Mouse (Mus musculus) large intestine, adult 2 months (tissue): ENCODE measurements around the gene Zfp592. TPM values are rescaled to one million over a fixed set of nuclear protein-coding genes. Genes with fewer than 3 reads are reported as not detected.
"Not testable (repeated sequence)": the region's sequence is repeated elsewhere in the genome, so short reads cannot be mapped to it uniquely, and the experiment has no call there.

Experiments used
- DNase-seq: peaks from one replicate; pipeline ENCODE4 v3.0.0-alpha.2; 2012; ENCODE audit warnings: low read depth, low spot score
- WGBS: fragments of 180-500 bp; shearing (Covaris S2); methylation state at CpG from one replicate; pipeline ENCODE4 v1.1.7; 2018; 5-methylcytosine and 5-hydroxymethylcytosine counted together
- polyA plus RNA-seq: library from polyadenylated mRNA; depleted of rRNA; stranded (reverse); fragments of >200 nt; gene quantifications from 2 replicates; pipeline ENCODE4 v1.2.3, GENCODE M21; 2012; rRNA removed

Zfp592 gene
- polyA plus RNA-seq: 20.2 and 25.1 TPM in 2 replicates

DNA sequence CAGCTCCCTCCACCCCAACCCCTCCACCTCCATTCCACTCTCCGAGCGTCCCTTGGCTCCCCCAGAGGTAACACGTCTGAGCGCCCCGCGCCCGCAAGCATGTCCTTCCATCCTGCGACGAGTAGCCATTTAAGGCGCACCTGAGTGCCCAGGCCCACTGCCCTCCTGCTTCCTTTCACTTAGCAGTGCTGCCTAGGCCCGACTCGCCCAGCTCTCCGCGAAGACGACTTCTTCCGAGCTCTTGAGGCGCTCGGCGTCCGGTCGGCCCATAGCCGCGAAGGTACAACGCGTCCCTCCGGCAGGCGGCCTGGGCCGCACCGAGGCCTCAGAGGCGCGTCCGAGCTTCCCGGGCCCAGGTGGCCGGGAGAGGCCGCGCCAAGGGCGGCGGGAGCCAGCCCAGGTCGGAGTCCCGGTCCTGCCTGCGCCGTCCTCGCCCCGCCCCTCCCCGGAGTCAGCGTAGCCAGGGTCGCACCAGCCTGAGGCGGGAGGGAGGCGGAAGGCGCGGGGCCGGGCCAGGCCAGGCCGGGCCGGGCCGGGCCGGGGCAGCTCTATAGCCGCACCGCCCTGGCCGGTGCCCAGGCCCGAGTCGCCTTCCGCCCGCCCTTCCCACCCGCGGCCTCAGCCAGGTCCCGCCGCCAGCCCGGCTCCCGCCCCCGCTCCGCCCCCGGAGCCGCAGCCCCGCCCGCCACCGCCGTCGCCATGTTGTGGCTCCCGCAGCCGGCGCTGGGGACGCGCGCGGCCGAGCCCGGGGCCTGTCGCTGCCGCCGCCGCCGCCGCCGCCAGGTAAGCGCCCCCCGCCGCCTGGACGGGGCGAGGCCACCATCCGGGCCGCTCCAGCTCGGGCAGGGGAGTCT is at the start of gene Zfp592:
TSS of gene Zfp592 (plus strand) at position 702 of the 854 bp plus-strand sequence.
- no peak for DNase-seq
- under 1% methylated on average over 82 of the region's 102 CpGs for WGBS

DNA sequence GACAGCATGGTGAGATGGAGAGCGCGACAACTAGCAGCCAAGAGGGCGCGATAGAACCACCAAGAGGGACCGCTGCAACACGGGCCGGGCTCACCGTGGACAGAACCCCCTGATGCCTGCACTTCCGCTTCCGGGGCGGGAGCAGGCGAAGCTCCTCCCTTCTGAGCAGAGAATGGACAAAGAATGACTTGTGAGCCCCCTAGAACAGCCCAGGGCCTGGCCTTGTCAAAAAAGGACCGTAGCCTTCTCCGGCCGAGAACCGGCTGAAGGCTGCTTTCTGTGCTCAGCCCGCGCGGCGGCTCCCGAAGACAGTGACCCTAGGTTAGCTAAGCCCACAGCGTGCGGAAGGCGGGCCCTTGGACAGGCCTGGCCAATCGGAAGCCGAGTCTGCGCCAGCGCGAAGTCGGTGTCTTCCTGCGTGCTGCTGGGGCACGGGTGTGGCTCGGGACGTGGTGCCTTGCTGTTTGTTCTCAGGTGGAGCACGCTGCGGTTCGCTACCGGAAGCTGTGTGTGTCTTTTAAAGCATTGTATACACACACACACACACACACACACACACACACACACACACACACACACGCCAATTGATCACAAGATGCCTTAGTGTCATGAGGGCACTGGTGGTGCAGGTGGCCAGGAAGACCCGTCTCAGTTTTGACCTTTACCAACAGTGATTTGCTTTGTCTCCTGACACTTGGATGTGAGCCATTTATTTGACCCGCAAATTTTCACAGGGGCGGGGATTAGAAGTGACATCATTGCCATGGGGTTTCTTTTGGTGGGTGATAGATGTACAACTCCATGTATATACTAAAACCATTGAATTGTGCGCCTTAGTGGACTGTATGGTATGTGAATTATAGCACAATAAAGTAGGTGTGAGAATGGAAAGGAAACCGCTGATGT is 45.8 kb upstream of the Zfp592 start, which contains the start of gene Sec11a:
TSS of gene Sec11a (minus strand) at position 336 of the 906 bp plus-strand sequence.
- 1% methylated on average over 44 of the region's 44 CpGs for WGBS
- DNase-seq: peak; percentile 68

GRCm38 (mm10) chr7:80951461-80951860 is 42.0 kb upstream of the Zfp592 start:
- WGBS: 38% methylated on average over 4 of the region's 4 CpGs
- peak; percentile 46 for DNase-seq

GRCm38 (mm10) chr7:80952140-80952539 is 41.3 kb upstream of the Zfp592 start:
- no peak for DNase-seq
- WGBS: 20% methylated on average over 3 of the region's 3 CpGs

DNA sequence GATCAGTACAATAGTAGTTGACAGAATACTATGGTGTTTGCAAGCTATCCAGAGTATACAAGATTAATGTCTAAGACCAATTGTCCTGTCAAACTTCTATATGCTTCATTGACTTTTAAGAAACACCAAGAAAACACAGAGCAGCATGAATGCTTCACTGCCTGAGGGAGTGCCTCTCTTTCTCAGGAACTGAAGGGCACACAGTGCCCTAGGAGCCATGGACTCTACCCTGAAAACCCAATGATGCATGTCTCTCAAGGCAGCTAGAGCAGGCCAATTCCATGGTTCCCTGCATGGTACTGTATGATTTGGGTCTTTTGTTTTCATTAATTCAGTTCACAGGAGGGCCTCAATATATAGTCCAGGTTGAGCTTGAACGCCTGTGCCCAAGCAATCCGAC is 39.2 kb upstream of the Zfp592 start:
- whole genome bisulfite sequencing: 82% methylated on average over 2 of the region's 2 CpGs
- DNase-seq: no peak

DNA sequence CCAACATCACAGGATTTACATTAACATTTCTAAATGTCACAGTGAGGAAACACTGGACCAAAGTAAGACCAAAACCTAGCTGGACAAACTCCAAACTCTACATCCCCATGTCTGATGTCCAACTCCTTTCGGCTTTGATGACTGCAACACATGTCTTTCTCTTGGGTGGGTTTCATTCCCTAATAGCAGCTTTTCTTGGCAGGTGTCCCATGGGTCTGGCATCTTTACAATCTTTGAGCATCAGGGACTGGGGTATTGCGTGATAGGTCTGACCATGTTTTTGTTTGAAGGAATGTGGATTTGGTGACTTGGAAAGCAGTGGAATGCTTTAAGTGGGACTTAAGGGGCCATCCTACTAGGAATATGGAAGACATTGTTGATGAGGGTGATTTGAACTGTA is 36.6 kb upstream of the Zfp592 start:
- DNase-seq: no peak
- 95% methylated on average over 2 of the region's 2 CpGs for WGBS

- no peak for DNase-seq
- WGBS: 88% methylated on average over 3 of the region's 3 CpGs
Measured at GRCm38 (mm10) chr7:80959003-80959402, 34.5 kb upstream of the Zfp592 start.

DNA sequence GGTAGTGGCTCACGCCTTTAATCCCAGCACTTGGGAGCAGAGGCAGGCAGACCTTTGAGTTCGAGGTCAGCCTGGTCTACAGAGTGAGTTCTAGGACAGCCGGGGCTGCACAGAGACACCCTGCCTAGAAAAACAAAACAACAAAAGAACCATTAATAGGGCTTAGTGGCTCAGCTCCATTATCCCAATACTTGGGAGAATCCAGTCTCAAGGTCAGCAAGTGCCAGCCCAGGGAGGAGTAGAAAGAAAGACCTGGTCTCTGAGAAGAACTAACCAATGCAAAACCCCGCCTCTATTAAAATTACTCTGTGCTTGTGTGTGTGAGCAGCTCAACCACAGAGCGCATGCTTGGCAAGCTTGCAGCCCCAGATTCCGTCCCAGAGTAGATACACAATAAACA is 30.7 kb upstream of the Zfp592 start:
- DNase-seq: no peak

DNA sequence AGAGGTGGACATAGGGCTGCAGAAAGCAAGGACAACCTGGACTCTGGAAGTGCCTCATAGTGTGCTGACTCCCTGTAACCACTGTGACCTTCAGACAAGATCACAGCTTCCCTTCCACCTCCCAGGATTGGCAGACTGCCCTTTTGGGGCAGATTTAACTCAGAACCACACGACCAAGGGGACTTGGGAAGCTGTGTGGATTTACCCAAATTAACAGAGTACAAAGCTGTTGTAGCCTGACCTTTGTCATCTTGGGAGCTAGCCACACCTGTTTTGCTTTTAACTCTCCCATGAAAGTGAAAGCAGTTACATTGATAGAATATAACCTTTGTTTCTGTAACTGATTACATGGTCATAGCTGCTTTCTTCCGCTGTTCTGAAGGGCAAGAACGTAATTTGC is 22.6 kb upstream of the Zfp592 start:
- DNase-seq: no peak
- WGBS: 29% methylated on average over 3 of the region's 3 CpGs

More for the DNA sequence above, 30.7 kb upstream of the Zfp592 start:
- 76% methylated on average over 6 of the region's 6 CpGs for WGBS

- no peak for DNase-seq
- WGBS: 65% methylated on average over 2 of the region's 2 CpGs
Measured at GRCm38 (mm10) chr7:80971419-80971818, 22.1 kb upstream of the Zfp592 start.

GRCm38 (mm10) chr7:80972082-80972481 is 21.4 kb upstream of the Zfp592 start:
- 96% methylated on average over 5 of the region's 5 CpGs for WGBS
- DNase-seq: no peak

- 53% methylated on average over 4 of the region's 4 CpGs for WGBS
- not testable (repeated sequence) for DNase-seq
Measured at GRCm38 (mm10) chr7:80972920-80973637, 20.4 kb upstream of the Zfp592 start.

DNA sequence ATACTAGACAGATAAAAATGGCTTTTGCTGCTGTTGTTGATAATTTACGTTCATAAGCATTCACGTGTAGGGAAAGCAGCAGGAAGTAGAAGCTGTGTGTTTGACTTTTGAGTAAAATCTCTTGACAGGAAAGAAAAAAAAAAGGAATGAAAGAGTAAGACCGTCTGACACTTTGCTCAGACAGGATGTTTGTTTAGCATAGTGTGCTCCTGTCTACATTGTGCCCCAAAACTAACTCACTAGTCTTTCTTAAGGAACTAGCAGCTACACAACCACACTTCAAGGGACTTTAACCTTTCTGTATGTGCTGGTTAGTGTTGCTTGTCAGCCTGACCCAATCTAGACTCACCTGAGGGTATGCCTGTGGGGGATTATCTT is 19.9 kb upstream of the Zfp592 start:
- DNase-seq: not testable (repeated sequence)
- WGBS: 25% methylated on average over 3 of the region's 3 CpGs

DNA sequence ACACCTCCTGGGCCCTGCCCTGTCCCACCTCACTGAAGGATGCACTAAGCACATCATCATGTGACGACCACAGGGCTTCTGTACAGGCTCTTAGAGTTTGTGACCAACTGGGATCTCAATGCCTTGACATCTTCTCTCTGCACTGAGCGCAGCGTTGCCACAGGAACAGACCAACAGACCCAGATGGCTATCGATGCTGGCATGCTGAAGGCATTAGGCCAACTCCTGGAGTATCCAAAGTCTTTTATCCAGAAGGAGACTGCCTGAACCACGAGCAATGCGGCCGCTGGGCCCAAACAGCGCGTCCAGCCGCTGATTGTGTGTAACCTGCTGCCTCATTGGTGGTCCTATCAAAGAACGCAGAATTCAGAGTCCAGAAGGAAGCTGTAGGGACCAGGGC is 12.9 kb upstream of the Zfp592 start:
- DNase-seq: no peak
- WGBS: 89% methylated on average over 11 of the region's 11 CpGs

DNA sequence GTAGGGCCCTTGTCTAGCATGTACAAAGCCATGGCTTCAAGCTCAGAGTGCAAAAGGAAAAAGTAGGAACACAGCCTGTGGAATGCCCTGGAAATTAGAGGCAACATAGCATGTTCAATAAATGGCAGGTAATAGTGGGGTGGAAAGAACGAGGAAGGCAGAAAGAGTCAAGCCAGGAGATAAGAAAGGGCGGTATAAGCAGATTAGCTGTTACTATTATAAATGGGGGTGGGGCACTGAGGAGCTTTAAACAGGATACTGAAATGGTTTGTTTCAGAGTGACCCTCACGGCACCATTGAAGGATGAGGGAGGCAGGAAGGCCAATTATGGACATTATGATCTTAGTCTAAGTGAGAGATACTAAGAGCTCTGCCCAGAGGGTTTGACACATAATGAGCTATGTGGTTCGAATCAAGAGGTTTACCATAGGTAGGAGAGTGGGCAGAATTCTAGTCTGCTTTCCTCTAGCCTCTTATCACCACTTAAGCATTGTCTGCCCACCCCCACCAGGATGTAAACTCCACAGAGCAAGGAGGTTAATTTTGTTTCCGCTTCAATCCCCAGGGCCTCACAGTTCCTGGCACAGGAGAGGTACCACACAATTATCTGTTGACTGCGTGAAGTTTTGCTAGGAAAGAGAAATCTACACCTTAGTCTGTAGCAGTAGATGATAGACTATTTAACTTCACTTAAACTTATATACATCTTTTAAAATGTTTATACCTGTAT is 6.9 kb upstream of the Zfp592 start:
- DNase-seq: no peak
- 31% methylated on average over 6 of the region's 6 CpGs for WGBS

GRCm38 (mm10) chr7:80987805-80988625 is 5.5 kb upstream of the Zfp592 start:
- no peak for DNase-seq
- WGBS: 78% methylated on average over 4 of the region's 4 CpGs

GRCm38 (mm10) chr7:80990276-80990675 is 3.2 kb upstream of the Zfp592 start:
- DNase-seq: no peak
- 44% methylated on average over 6 of the region's 6 CpGs for WGBS

GRCm38 (mm10) chr7:80991589-80991988 is 1.9 kb upstream of the Zfp592 start:
- WGBS: 81% methylated on average over 5 of the region's 5 CpGs
- no peak for DNase-seq
